In genomic region chr4:62359256-62359775, GRCm38 (mm10) we compare ENCODE assay signal across 8 mouse cellular contexts. TPM values are rescaled to one million over a fixed set of nuclear protein-coding genes. Genes with fewer than 3 reads are reported as not detected.
DNase-seq lines count a peak whose midpoint lies in the region; ATAC-seq and TF ChIP-seq lines count a peak whose summit lies in the region.

No protein-coding gene starts in this region.

- TF ChIP-seq RAD21 in MEL (IDR thresholded peaks at IDR 0.05; ENCODE audit: low read depth, low read length): no peak

- peak overlapping the region; percentile 79 to 88; a peak in 3 of 4 replicates for H3K4me3 ChIP-seq in heart, embryonic 14.5 days (ENCODE audit: control insufficient read depth in 1 of 2, insufficient read depth in 1 of 2, low read depth in 1 of 2, low read length in 2 of 2)
- H3K4me3 ChIP-seq in MEL (ENCODE audit: control insufficient read depth in 1 of 2, insufficient read depth in 1 of 2, low read depth in 2 of 2, low read length in 2 of 2): peak overlapping the region; percentile 91 to 96
- H3K4me3 ChIP-seq in hindbrain, embryonic 13.5 days: peak overlapping the region; percentile 73
- peak overlapping the region; percentile 79 for H3K4me3 ChIP-seq in midbrain, embryonic 15.5 days

- TF ChIP-seq CTCF in MEL (IDR thresholded peaks at IDR 0.05 in 2 of 3, conservative IDR thresholded peaks at IDR 0.05 in 1 of 3; ENCODE audit: control insufficient read depth in 1 of 3, insufficient read depth in 1 of 3, low read depth in 2 of 3, low read length in 3 of 3, poor library complexity in 1 of 3, severe bottlenecking in 1 of 3): no peak

- no peaks in the 10 kb centered on the region for H3K27me3 ChIP-seq in heart, embryonic 14.5 days (ENCODE audit: control insufficient read depth, insufficient read depth, low read length)
- H3K27me3 ChIP-seq in MEL (ENCODE audit: control insufficient read depth in 1 of 2, insufficient read depth in 2 of 2, low read length in 2 of 2): no peaks in the 10 kb centered on the region
- no peaks in the 10 kb centered on the region for H3K27me3 ChIP-seq in hindbrain, embryonic 13.5 days
- H3K27me3 ChIP-seq in midbrain, embryonic 15.5 days (replicated peaks): no peaks in the 10 kb centered on the region

- WGBS in heart, embryonic 14.5 days: 44% methylated on average over 7 of the region's 7 CpGs
- WGBS in hindbrain, embryonic 13.5 days: 50% methylated on average over 7 of the region's 7 CpGs
- 40% methylated on average over 7 of the region's 7 CpGs for WGBS in midbrain, embryonic 15.5 days

- no peak for ATAC-seq in heart, embryonic 14.5 days (ENCODE audit: insufficient number of reproducible peaks, insufficient read depth, low FRiP score, low read depth)
- ATAC-seq in hindbrain, embryonic 13.5 days (ENCODE audit: low FRiP score): no peak
- no peak for ATAC-seq in midbrain, embryonic 15.5 days (replicated peaks)

- H3K4me2 ChIP-seq in heart, embryonic 14.5 days (ENCODE audit: low read length): peak overlapping the region; percentile 83
- peak overlapping the region; percentile 69 for H3K4me2 ChIP-seq in hindbrain, embryonic 13.5 days
- H3K4me2 ChIP-seq in midbrain, embryonic 15.5 days: peak overlapping the region; percentile 59

- intact Hi-C loops in heart, postnatal 10 days (cut with DNase I): no loop called here

- no peaks in the 10 kb centered on the region for H3K9me3 ChIP-seq in heart, embryonic 14.5 days (ENCODE audit: control insufficient read depth, low read length)
- H3K9me3 ChIP-seq in MEL (replicated peaks; ENCODE audit: insufficient read depth, low read length): no peaks in the 10 kb centered on the region
- no peaks in the 10 kb centered on the region for H3K9me3 ChIP-seq in hindbrain, embryonic 13.5 days
- no peaks in the 10 kb centered on the region for H3K9me3 ChIP-seq in midbrain, embryonic 15.5 days

- peaks cover 0 to 15% of the 10 kb centered on the region in 2 experiments; a peak in 3 of 4 replicates for H3K4me1 ChIP-seq in heart, embryonic 14.5 days (ENCODE audit: control insufficient read depth in 2 of 2, insufficient read depth in 2 of 2, low read length in 2 of 2)
- peaks cover 6 to 8% of the 10 kb centered on the region in 2 experiments; a peak in 3 of 4 replicates for H3K4me1 ChIP-seq in MEL (ENCODE audit: control insufficient read depth in 1 of 2, insufficient read depth in 2 of 2, low read length in 2 of 2)
- peaks cover 30% of the 10 kb centered on the region for H3K4me1 ChIP-seq in hindbrain, embryonic 13.5 days (replicated peaks)
- peaks cover 27% of the 10 kb centered on the region for H3K4me1 ChIP-seq in midbrain, embryonic 15.5 days

- 0 out of 2 replicates have a peak, but pooled peaks cover 12% of the 10 kb centered on the region for H3K36me3 ChIP-seq in heart, embryonic 14.5 days (ENCODE audit: control insufficient read depth, insufficient read depth, low read length)
- H3K36me3 ChIP-seq in MEL (ENCODE audit: control insufficient read depth in 1 of 2, insufficient read depth in 2 of 2, low read length in 2 of 2): peaks cover 0 to 29% of the 10 kb centered on the region in 2 experiments; a peak in 2 of 4 replicates
- no peaks in the 10 kb centered on the region; the same call in 1 of the 2 replicates for H3K36me3 ChIP-seq in hindbrain, embryonic 13.5 days
- no peaks in the 10 kb centered on the region for H3K36me3 ChIP-seq in midbrain, embryonic 15.5 days (replicated peaks)

- no peak for DNase-seq in heart, postnatal 10 days
- peak; percentile 47 for DNase-seq in MEL (ENCODE audit: low read depth, low spot score)
- no peak for DNase-seq in retina, postnatal 1 day
- no peak for DNase-seq in lung, postnatal 14 days
- DNase-seq in right cerebral cortex, postnatal 10 days (ENCODE audit: low spot score in 2 of 2): no peak

- peak overlapping the region in 1 of 2 experiments; percentile 76; a peak in 1 of 4 replicates for H3K27ac ChIP-seq in heart, embryonic 14.5 days (replicated peaks in 1 of 2; ENCODE audit: control insufficient read depth in 1 of 2, insufficient read depth in 1 of 2, low read depth in 2 of 2, low read length in 2 of 2)
- H3K27ac ChIP-seq in MEL (ENCODE audit: control insufficient read depth, low read depth, low read length): peak overlapping the region; percentile 71
- H3K27ac ChIP-seq in hindbrain, embryonic 13.5 days: no peak overlapping the region
- H3K27ac ChIP-seq in midbrain, embryonic 15.5 days: peak overlapping the region; percentile 84; the same call in 1 of the 2 replicates

- H3K79me2 ChIP-seq in MEL (ENCODE audit: control insufficient read depth, insufficient read depth, low read length, poor library complexity): peaks cover 32% of the 10 kb centered on the region

- peak overlapping the region; percentile 86 for H3K9ac ChIP-seq in heart, embryonic 14.5 days (ENCODE audit: low read length)
- peak overlapping the region; percentile 94 for H3K9ac ChIP-seq in MEL (ENCODE audit: control insufficient read depth, low read depth, low read length, poor library complexity, severe bottlenecking)
- peak overlapping the region; percentile 87 for H3K9ac ChIP-seq in hindbrain, embryonic 13.5 days
- H3K9ac ChIP-seq in midbrain, embryonic 15.5 days: peak overlapping the region; percentile 83

- TF ChIP-seq EP300 in MEL (IDR thresholded peaks at IDR 0.05; ENCODE audit: low read depth in 1 of 2, low read length in 2 of 2): no peak

- no peak for TF ChIP-seq POLR2A in MEL (IDR thresholded peaks at IDR 0.05; ENCODE audit: control insufficient read depth in 1 of 2, insufficient read depth in 1 of 2, low read depth in 1 of 2, low read length in 2 of 2, poor library complexity in 1 of 2)

TF ChIP-seq in MEL, 35 proteins besides CTCF, POLR2A, EP300 and RAD21:
- TF ChIP-seq TCF12 (IDR thresholded peaks at IDR 0.05; ENCODE audit: low read depth, low read length) (no peak), GATA1 (IDR thresholded peaks at IDR 0.05; ENCODE audit: low read depth, low read length) (no peak), NELFE (IDR thresholded peaks at IDR 0.05; ENCODE audit: low read depth, low read length) (no peak), GABPA (IDR thresholded peaks at IDR 0.05; ENCODE audit: low read depth, low read length) (no peak), POLR2AphosphoS2 (IDR thresholded peaks at IDR 0.05; ENCODE audit: low read length) (no peak), ELF1 (IDR thresholded peaks at IDR 0.05; ENCODE audit: low read depth, low read length) (no peak), POLR2AphosphoS5 (IDR thresholded peaks at IDR 0.05; ENCODE audit: borderline replicate concordance, low read depth, low read length) (no peak), MYC (IDR thresholded peaks at IDR 0.05; ENCODE audit: low read depth, low read length) (no peak), SMC3 (IDR thresholded peaks at IDR 0.05; ENCODE audit: low read depth, low read length) (no peak), TBP (IDR thresholded peaks at IDR 0.05; ENCODE audit: low read depth, low read length) (no peak), ZKSCAN1 (IDR thresholded peaks at IDR 0.05; ENCODE audit: low read depth, low read length) (no peak), USF1 (IDR thresholded peaks at IDR 0.05; ENCODE audit: low read depth, low read length) (no peak), BHLHE40 (IDR thresholded peaks at IDR 0.05; ENCODE audit: borderline replicate concordance, low read depth, low read length) (no peak), USF2 (IDR thresholded peaks at IDR 0.05; ENCODE audit: borderline replicate concordance in 1 of 2, insufficient read depth in 1 of 2, low read depth in 1 of 2, low read length in 2 of 2) (no peak)

RNA-seq across cellular contexts. Expression of gene Fkbp15, which starts 1.0 kb away (rescaled TPM):
- 18.0 and 20.8 TPM in 2 replicates for polyA plus RNA-seq in heart, embryonic 14.5 days (2014; fragmentation: Nextera tagmentation; extraction: Ambion mirVana)
- total RNA-seq in heart, postnatal 10 days (2021): 10 to 100 TPM; 25.5 to 25.8 TPM
- total RNA-seq in MEL (2012; rRNA removed): 21.1 and 23.3 TPM in 2 replicates
- polyA plus RNA-seq in MEL (2012; ENCODE audit: insufficient read depth in 1 of 2, insufficient read length in 2 of 2, low read depth in 1 of 2, low replicate concordance in 2 of 2, missing spikeins in 1 of 2): 10 to 100 TPM in 1 of 2 experiments, not detected in 1; 26.5 TPM
- polyA plus RNA-seq in hindbrain, embryonic 13.5 days (2015; fragmentation: Nextera tagmentation; extraction: Ambion mirVana): 22.9 and 25.4 TPM in 2 replicates
- polyA plus RNA-seq in midbrain, embryonic 15.5 days (2015; fragmentation: Nextera tagmentation; extraction: Ambion mirVana): 20.9 and 23.0 TPM in 2 replicates

RNA-seq across cellular contexts. Expression of gene Slc31a1, which starts 1.2 kb away (rescaled TPM):
- 38.1 and 40.2 TPM in 2 replicates for polyA plus RNA-seq in heart, embryonic 14.5 days (2014; fragmentation: Nextera tagmentation; extraction: Ambion mirVana)
- total RNA-seq in heart, postnatal 10 days (2021): 10 to 100 TPM; 31.3 to 31.8 TPM
- 18.9 and 20.6 TPM in 2 replicates for total RNA-seq in MEL (2012; rRNA removed)
- 10 to 100 TPM; 37.5 to 46.5 TPM for polyA plus RNA-seq in MEL (2012; ENCODE audit: insufficient read depth in 1 of 2, insufficient read length in 2 of 2, low read depth in 1 of 2, low replicate concordance in 2 of 2, missing spikeins in 1 of 2)
- 40.1 and 44.2 TPM in 2 replicates for polyA plus RNA-seq in hindbrain, embryonic 13.5 days (2015; fragmentation: Nextera tagmentation; extraction: Ambion mirVana)
- 34.6 and 36.8 TPM in 2 replicates for polyA plus RNA-seq in midbrain, embryonic 15.5 days (2015; fragmentation: Nextera tagmentation; extraction: Ambion mirVana)

RNA-seq across cellular contexts. Expression of gene Cdc26, which starts 49.1 kb away (rescaled TPM):
- 85.6 and 93.0 TPM in 2 replicates for polyA plus RNA-seq in heart, embryonic 14.5 days (2014; fragmentation: Nextera tagmentation; extraction: Ambion mirVana)
- total RNA-seq in heart, postnatal 10 days (2021): 10 to 100 TPM; 47.3 to 58.5 TPM
- 80.9 and 81.4 TPM in 2 replicates for total RNA-seq in MEL (2012; rRNA removed)
- polyA plus RNA-seq in MEL (2012; ENCODE audit: insufficient read depth in 1 of 2, insufficient read length in 2 of 2, low read depth in 1 of 2, low replicate concordance in 2 of 2, missing spikeins in 1 of 2): 10 to 100 TPM in 1 of 2 experiments, not detected in 1; 80.4 TPM
- polyA plus RNA-seq in hindbrain, embryonic 13.5 days (2015; fragmentation: Nextera tagmentation; extraction: Ambion mirVana): 95.8 and 102 TPM in 2 replicates
- polyA plus RNA-seq in midbrain, embryonic 15.5 days (2015; fragmentation: Nextera tagmentation; extraction: Ambion mirVana): 75.0 and 76.5 TPM in 2 replicates

RNA-seq across cellular contexts. Expression of gene Prpf4, which starts 49.3 kb away (rescaled TPM):
- 12.6 and 14.9 TPM in 2 replicates for polyA plus RNA-seq in heart, embryonic 14.5 days (2014; fragmentation: Nextera tagmentation; extraction: Ambion mirVana)
- total RNA-seq in heart, postnatal 10 days (2021): 10 to 100 TPM; 10.9 to 11.5 TPM
- total RNA-seq in MEL (2012; rRNA removed): 24.4 and 26.9 TPM in 2 replicates
- polyA plus RNA-seq in MEL (2012; ENCODE audit: insufficient read depth in 1 of 2, insufficient read length in 2 of 2, low read depth in 1 of 2, low replicate concordance in 2 of 2, missing spikeins in 1 of 2): 10 to 100 TPM in 1 of 2 experiments, not detected in 1; 37.9 TPM
- polyA plus RNA-seq in hindbrain, embryonic 13.5 days (2015; fragmentation: Nextera tagmentation; extraction: Ambion mirVana): 17.0 and 17.8 TPM in 2 replicates
- polyA plus RNA-seq in midbrain, embryonic 15.5 days (2015; fragmentation: Nextera tagmentation; extraction: Ambion mirVana): 15.6 and 16.5 TPM in 2 replicates
